In genomic region chr4:109125746-109126425, GRCm38 (mm10) we compare ENCODE assay signal across 20 mouse cellular contexts.
"Had no signal": no experiment of that assay in that cellular context is flagged by ENCODE, and none has a peak within 500 bp of the region (broad histone marks: within the 10 kb centered on the region; RNA-seq: fewer than 3 reads in every experiment).

No protein-coding gene starts in this region.

- H3K27me3 ChIP-seq: kidney, embryonic 15.5 days; limb, embryonic 13.5 days; liver, embryonic 12.5 days; liver, embryonic 15.5 days; lung, embryonic 15.5 days; midbrain, embryonic 15.5 days had no signal

- DNase-seq: kidney, adult 11 months; kidney, adult 8-10 months; kidney, postnatal 14 days; kidney, postnatal 4 days; liver; lung, adult 18-20 months; lung, postnatal 10 days; lung, postnatal 4 days; right cerebral cortex, postnatal 25 days; thymus, adult 2 months; thymus, postnatal 14 days; thymus, postnatal 4 days had no signal

- H3K9ac ChIP-seq: kidney, embryonic 15.5 days; limb, embryonic 13.5 days; liver, embryonic 12.5 days; liver, embryonic 15.5 days; lung, embryonic 15.5 days; midbrain, embryonic 15.5 days had no signal

- ATAC-seq: liver, embryonic 12.5 days had no signal

- H3K9me3 ChIP-seq: kidney, embryonic 15.5 days; limb, embryonic 10.5 days; limb, embryonic 13.5 days; liver, embryonic 12.5 days; liver, embryonic 15.5 days; lung, embryonic 15.5 days; midbrain, embryonic 15.5 days had no signal

- H3K27ac ChIP-seq: kidney, embryonic 15.5 days; limb, embryonic 10.5 days; limb, embryonic 13.5 days; liver, embryonic 12.5 days; liver, embryonic 15.5 days; lung, embryonic 15.5 days; midbrain, embryonic 15.5 days had no signal

- H3K4me3 ChIP-seq: kidney, embryonic 15.5 days; limb, embryonic 10.5 days; limb, embryonic 13.5 days; liver, embryonic 12.5 days; liver, embryonic 15.5 days; lung, embryonic 15.5 days; midbrain, embryonic 15.5 days had no signal

- H3K4me2 ChIP-seq: kidney, embryonic 15.5 days; limb, embryonic 13.5 days; liver, embryonic 12.5 days; liver, embryonic 15.5 days; lung, embryonic 15.5 days; midbrain, embryonic 11.5 days; midbrain, embryonic 15.5 days had no signal

- H3K36me3 ChIP-seq: kidney, embryonic 15.5 days; limb, embryonic 10.5 days; liver, embryonic 12.5 days; liver, embryonic 15.5 days; lung, embryonic 15.5 days; midbrain, embryonic 15.5 days had no signal

- H3K4me1 ChIP-seq: kidney, embryonic 15.5 days; limb, embryonic 10.5 days had no signal
